Mouse (Mus musculus) neutrophil, adult 59 days (primary cell): ENCODE measurements around the gene Pzp. TPM values are rescaled to one million over a fixed set of nuclear protein-coding genes. Genes with fewer than 3 reads are reported as not detected.

Experiments
- total RNA-seq, 2 experiments: library from RNA; stranded (reverse); gene quantifications; 1 replicate in 1 of 2; 2 replicates in 1 of 2; pipeline ENCODE4 v1.2.4; 2023

Pzp gene
- total RNA-seq = not detected

DNA sequence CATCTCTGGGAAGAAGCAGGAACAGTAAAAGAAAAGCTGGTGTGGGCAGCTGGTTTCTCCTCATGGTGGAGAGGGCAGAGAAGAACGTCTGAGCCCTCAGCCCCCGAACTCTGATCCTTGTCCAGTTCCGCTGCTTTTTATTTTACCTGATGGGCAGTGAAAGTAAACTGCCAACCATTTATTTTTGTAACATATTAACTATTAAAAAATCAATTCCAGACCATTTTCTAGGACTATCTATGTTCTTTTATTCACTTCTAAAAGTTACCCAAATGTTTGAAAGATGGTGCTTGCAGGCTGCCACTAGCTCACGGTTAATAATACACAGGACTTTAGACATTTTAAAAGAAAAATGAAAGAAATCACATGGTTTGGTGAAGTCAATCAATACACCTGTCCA lies at the start of gene Pzp:
Pzp (minus strand) TSS at position 120 of the 400 bp plus-strand sequence.

GRCm38 (mm10) chr6:128438317-128438870 lies 88.1 kb downstream of the Pzp start, which contains the start of gene Fkbp4:
Gene Fkbp4 (minus strand): TSS chr6:128438677.

Other genes with a start within 250 kb of the Pzp start
- gene Tead4, start 225.9 kb downstream of the Pzp start, total RNA-seq = under 1 TPM; 0.20 to 0.38 TPM
- gene Tulp3, start 170.9 kb downstream of the Pzp start, total RNA-seq = under 1 TPM; 0.37 to 0.84 TPM
- 10 to 100 TPM; 30.0 to 36.6 TPM for gene Rhno1, start 163.8 kb downstream of the Pzp start, total RNA-seq
- 10 to 100 TPM; 48.9 to 56.7 TPM for gene Foxm1, start 163.8 kb downstream of the Pzp start, total RNA-seq
- gene Tex52, start 151.3 kb downstream of the Pzp start, total RNA-seq = not detected
- gene Gm44596, start 151.2 kb downstream of the Pzp start, total RNA-seq = not detected
- gene Nrip2, start 127.4 kb downstream of the Pzp start, total RNA-seq = not detected
- 10 to 100 TPM; 12.3 to 12.7 TPM for gene Itfg2, start 101.8 kb downstream of the Pzp start, total RNA-seq
- gene Fkbp4, start 88.0 kb downstream of the Pzp start, total RNA-seq = 10 to 100 TPM; 39.2 to 39.7 TPM
- gene A2ml1, start 54.9 kb upstream of the Pzp start, total RNA-seq = not detected
- gene Klrb1a, start 96.8 kb upstream of the Pzp start, total RNA-seq = not detected
- under 1 TPM in 1 of 2 experiments, not detected in 1; 0.84 TPM for gene Clec2h, start 135.7 kb upstream of the Pzp start, total RNA-seq
- gene Klrb1, start 196.3 kb upstream of the Pzp start, total RNA-seq = not detected